Mouse (Mus musculus): Measurements from ENCODE around the gene Rasal1.

GRCm38 (mm10) chr5:120626399-120626798, 22.2 kb upstream of the Rasal1 start:
- TF ChIP-seq CTCF (IDR thresholded peaks at IDR 0.05; ENCODE audit: insufficient read depth, low read depth, low read length) (no peak), POLR2A (IDR thresholded peaks at IDR 0.05; ENCODE audit: insufficient read depth, low read depth, low read length) (no peak)

All from olfactory bulb, adult 2 months (tissue).